Mouse (Mus musculus) cerebellum, adult 2 months (tissue): ENCODE measurements around the gene Slc39a8.

Experiments
- CTCF ChIP-seq: fragments of 200-500 bp; IDR thresholded peaks from 2 replicates; pipeline ENCODE4 v1.5.1; 2011; ENCODE audit warnings: low read depth, mild to moderate bottlenecking, control low read depth, low read length, moderate library complexity, borderline replicate concordance; ENCODE audit not compliant: insufficient read depth
- POLR2A ChIP-seq: fragments of 200-500 bp; IDR thresholded peaks from 2 replicates; pipeline ENCODE4 v1.6.1; 2011; ENCODE audit warnings: low read length, control low read depth, borderline replicate concordance; ENCODE audit not compliant: insufficient read depth

DNA sequence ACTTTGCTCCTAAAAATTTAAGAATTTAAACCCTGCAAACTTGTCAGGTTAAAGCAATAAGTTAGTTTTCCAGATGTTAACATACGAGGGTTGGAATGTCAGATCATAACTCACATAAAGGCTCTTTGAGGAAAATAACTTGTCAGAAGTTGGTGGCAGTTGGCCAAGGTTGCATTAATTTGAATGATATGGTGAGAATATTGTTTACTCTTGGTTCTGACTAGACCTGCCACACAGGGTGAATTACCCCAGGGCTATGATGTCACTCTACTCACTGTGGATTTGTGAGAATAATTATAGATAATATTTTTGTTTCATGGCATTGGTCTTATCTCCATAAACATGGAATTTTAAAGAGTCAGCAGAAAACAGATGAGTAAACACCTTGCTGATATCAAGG lies 26.4 kb upstream of the Slc39a8 start:
- no peak for TF ChIP-seq CTCF
- no peak for TF ChIP-seq POLR2A
